Mouse (Mus musculus) lung, embryonic 15.5 days (tissue): ENCODE measurements around the gene Sox4. TPM values are rescaled to one million over a fixed set of nuclear protein-coding genes. Genes with fewer than 3 reads are reported as not detected.
A peak's percentile ranks its signal among the peaks of the same experiment; 100 is the strongest.

Experiments used
- ATAC-seq: fragments of 200-750 bp; cut with Nextera tagmentation; 2 replicates; pipeline ENCODE4 v1.8.0; 2017; ENCODE audit warnings: moderate number of reproducible peaks, borderline replicate concordance; ENCODE audit not compliant: low FRiP score, low TSS enrichment; ENCODE audit errors: extremely low read depth
- H3K27ac ChIP-seq: fragments of 300-500 bp; sonication (generic); 2 replicates; pipeline ENCODE4 v1.5.1; 2015; ENCODE audit warnings: moderate library complexity, mild to moderate bottlenecking, inconsistent platforms
- H3K27me3 ChIP-seq: fragments of 300-500 bp; sonication (generic); 2 replicates; pipeline ENCODE4 v1.6.1; 2015; ENCODE audit warnings: inconsistent platforms
- H3K36me3 ChIP-seq: fragments of 300-500 bp; sonication (generic); 2 replicates; pipeline ENCODE4 v1.6.1; 2015; ENCODE audit warnings: inconsistent platforms
- H3K4me1 ChIP-seq: fragments of 300-500 bp; sonication (generic); 2 replicates; pipeline ENCODE4 v1.6.1; 2015; ENCODE audit warnings: inconsistent platforms
- H3K4me2 ChIP-seq: fragments of 300-500 bp; sonication (generic); 2 replicates; pipeline ENCODE4 v1.6.1; 2015; ENCODE audit warnings: inconsistent platforms, mild to moderate bottlenecking, moderate library complexity
- H3K4me3 ChIP-seq: fragments of 300-500 bp; sonication (generic); 2 replicates; pipeline ENCODE4 v1.5.1; 2015; ENCODE audit warnings: mild to moderate bottlenecking, inconsistent platforms
- H3K9ac ChIP-seq: fragments of 300-500 bp; sonication (generic); 2 replicates; pipeline ENCODE4 v1.6.1; 2015; ENCODE audit warnings: inconsistent platforms
- H3K9me3 ChIP-seq: fragments of 300-500 bp; sonication (generic); 2 replicates; pipeline ENCODE4 v1.6.1; 2016; ENCODE audit warnings: inconsistent platforms
- WGBS: fragments of 180-500 bp; shearing (Covaris S2); methylation state at CpG from one replicate; pipeline ENCODE4 v1.1.7; 2015; 5-methylcytosine and 5-hydroxymethylcytosine counted together
- polyA plus RNA-seq: library from polyadenylated mRNA; unstranded; fragments of >200 nt; fragmentation: Nextera tagmentation; extraction: Ambion mirVana; gene quantifications from 2 replicates; pipeline ENCODE4 v1.2.1, GENCODE M21; 2015

Gene Sox4
- polyA plus RNA-seq, 1 experiment from 2014 or later: 60.7 TPM

DNA sequence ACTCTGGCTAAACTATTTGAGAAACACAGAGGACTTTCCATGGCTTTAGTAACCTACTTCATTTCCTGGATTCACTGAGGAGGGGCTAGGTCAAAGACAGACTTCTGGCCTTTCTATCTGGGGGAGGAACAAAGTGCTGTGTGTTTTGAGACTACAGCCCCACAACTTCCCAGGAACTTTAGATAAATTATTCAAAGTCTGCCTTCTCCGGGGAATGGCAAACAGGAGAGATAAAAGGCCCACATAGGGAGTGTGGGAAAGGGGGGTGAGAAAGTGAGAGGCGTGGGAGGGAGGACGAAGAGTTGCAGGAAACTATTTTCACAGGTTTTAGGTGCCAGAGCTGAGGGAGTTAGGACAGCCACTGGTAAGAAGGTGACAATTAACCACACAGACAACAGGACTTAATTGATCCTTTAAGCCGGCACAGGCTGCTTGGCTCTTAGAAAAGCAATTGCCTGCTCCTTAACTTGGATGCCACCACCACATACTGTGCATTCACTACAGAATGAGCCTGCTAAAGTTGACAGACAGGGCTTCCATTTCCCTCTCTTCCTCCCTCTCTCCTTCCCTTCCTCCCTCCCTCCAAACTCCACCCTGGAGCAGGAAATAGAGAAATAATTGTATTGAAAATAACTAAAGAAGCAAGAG, 11.4 kb downstream of the Sox4 start:
- H3K4me2 ChIP-seq: no peak overlapping the region
- H3K9ac ChIP-seq: no peak overlapping the region
- ATAC-seq: no peak
- WGBS: 13% methylated on average over 4 of the region's 4 CpGs
- H3K9me3 ChIP-seq: no peaks in the 10 kb centered on the region
- H3K4me3 ChIP-seq: no peak overlapping the region
- H3K27ac ChIP-seq: no peak overlapping the region
- H3K36me3 ChIP-seq: no peaks in the 10 kb centered on the region
- peaks cover 10% of the 10 kb centered on the region; the same call in 1 of the 2 replicates for H3K4me1 ChIP-seq
- no peaks in the 10 kb centered on the region for H3K27me3 ChIP-seq

DNA sequence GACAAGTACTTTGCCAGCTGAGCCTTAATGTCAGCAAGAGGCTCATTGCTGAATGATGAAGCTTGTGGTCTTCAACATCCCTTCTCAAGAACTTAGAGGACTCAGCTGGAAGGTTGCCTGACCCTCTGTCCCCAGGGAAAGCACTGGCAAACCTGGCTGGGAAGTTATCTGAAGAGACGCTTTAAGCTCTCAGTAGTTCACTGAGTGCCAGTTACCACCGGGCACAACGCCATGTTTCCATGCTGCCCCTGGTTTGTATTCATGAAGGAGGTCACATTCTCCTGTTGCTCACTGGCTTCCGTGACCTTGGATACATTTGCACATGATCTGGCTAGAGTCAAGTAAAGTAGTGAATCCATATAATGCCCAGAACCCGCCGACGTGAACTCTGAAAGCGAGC, 20.1 kb downstream of the Sox4 start:
- 86% methylated on average over 8 of the region's 8 CpGs for WGBS
- Histone ChIP-seq H3K4me3 (no peak overlapping the region), H3K9ac (no peak overlapping the region), H3K4me2 (no peak overlapping the region), H3K27me3 (no peaks in the 10 kb centered on the region), H3K9me3 (no peaks in the 10 kb centered on the region), H3K36me3 (no peaks in the 10 kb centered on the region), H3K4me1 (no peaks in the 10 kb centered on the region), H3K27ac (no peak overlapping the region)
- ATAC-seq: no peak

DNA sequence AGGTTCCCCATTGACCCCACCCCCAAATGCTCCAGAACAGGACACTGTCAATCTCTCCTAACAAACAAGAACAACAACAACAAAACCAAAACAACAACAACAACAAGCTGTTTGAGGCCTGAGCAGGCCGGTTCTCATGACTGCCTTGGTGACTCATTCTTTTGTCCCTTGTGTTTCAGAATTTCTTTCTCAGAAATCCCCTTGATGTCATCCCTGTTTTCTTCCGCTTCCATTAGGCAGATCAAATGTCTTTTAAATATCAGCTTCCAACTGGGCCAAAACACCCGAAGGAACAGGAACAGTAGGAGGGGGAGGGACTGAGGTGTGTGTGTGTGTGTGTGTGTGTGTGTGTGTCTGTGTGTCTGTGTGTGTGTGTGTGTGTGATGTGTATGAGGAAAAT, 21.7 kb downstream of the Sox4 start:
- no peaks in the 10 kb centered on the region for H3K27me3 ChIP-seq
- no peaks in the 10 kb centered on the region for H3K4me1 ChIP-seq
- H3K4me3 ChIP-seq: no peak overlapping the region
- no peak overlapping the region for H3K27ac ChIP-seq
- H3K36me3 ChIP-seq: no peaks in the 10 kb centered on the region
- no peak for ATAC-seq
- no peaks in the 10 kb centered on the region for H3K9me3 ChIP-seq
- H3K4me2 ChIP-seq: no peak overlapping the region
- 60% methylated on average over 3 of the region's 3 CpGs for WGBS
- no peak overlapping the region for H3K9ac ChIP-seq

DNA sequence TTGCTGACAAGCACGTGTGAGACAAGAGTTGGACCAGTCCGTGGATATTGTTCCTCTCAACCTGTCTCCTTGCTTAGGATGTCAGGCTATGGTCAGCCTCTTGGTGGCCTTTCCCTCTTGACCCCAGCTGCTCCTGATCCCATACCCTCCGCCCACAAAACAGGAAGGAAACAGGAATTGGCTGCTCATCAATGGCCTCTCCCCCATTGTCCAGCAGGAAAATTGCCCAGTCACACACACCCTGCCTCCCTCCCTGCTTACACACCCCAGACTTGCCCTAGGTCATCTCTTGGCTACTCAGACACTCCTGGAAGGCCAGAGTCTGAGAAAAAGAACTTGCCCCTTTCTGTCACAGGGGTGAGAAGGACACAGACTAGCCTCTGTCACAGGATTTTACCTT, 22.2 kb downstream of the Sox4 start:
- H3K27me3 ChIP-seq: no peaks in the 10 kb centered on the region
- H3K36me3 ChIP-seq: no peaks in the 10 kb centered on the region
- H3K27ac ChIP-seq: no peak overlapping the region
- 86% methylated on average over 3 of the region's 3 CpGs for WGBS
- no peak overlapping the region for H3K4me2 ChIP-seq
- ATAC-seq: 0 out of 2 replicates have a peak, but pooled peaks have one; percentile 19
- H3K9me3 ChIP-seq: no peaks in the 10 kb centered on the region
- no peak overlapping the region for H3K9ac ChIP-seq
- no peak overlapping the region for H3K4me3 ChIP-seq
- no peaks in the 10 kb centered on the region for H3K4me1 ChIP-seq

DNA sequence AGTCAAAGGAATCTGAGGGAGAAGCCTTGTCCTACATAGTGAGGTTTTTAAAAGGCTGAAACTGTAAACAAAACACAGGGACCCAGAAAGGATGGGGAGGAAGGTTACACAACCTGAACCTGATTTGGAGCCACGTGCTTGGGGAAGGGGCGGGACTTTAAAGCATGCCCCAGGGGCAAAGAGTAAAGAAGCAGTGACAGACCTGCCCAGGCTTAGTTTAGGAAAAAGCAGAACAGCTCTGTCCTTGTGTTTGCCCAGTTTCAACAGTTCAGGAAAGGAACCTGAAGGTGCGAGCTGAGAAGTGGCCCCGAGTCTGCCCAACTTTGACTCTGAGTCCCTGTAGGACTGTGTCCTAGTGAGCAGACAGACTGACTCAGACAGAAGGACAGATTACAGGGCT, 23.1 kb downstream of the Sox4 start:
- no peak overlapping the region for H3K9ac ChIP-seq
- no peak overlapping the region for H3K4me2 ChIP-seq
- H3K4me3 ChIP-seq: no peak overlapping the region
- no peaks in the 10 kb centered on the region for H3K4me1 ChIP-seq
- ATAC-seq: no peak
- 53% methylated on average over 4 of the region's 4 CpGs for WGBS
- no peak overlapping the region for H3K27ac ChIP-seq
- no peaks in the 10 kb centered on the region for H3K27me3 ChIP-seq
- no peaks in the 10 kb centered on the region for H3K9me3 ChIP-seq
- H3K36me3 ChIP-seq: no peaks in the 10 kb centered on the region

DNA sequence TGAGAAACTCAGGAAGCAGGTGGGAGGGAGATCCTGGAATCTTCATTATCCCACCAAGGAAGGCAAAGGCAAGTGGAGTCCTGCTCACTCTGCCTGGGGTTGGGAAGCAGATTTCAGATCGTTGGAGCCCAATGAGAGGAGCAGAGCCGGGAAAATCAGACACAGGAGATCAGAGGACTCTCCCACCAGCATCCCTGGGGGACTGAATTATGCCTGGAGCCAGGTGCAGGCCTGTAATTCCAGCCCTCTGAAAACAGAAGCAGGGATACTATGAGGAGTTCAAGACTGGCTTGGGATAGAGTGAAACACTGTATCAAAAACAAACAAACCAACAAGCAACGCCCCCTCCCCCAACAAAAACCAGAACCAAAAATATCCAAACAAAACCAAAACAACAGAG, 23.6 kb downstream of the Sox4 start:
- no peak for ATAC-seq
- H3K27me3 ChIP-seq: no peaks in the 10 kb centered on the region
- H3K4me1 ChIP-seq: no peaks in the 10 kb centered on the region
- H3K9ac ChIP-seq: no peak overlapping the region
- no peak overlapping the region for H3K4me3 ChIP-seq
- no peaks in the 10 kb centered on the region for H3K36me3 ChIP-seq
- no peak overlapping the region for H3K4me2 ChIP-seq
- 39% methylated on average over 3 of the region's 3 CpGs for WGBS
- H3K9me3 ChIP-seq: no peaks in the 10 kb centered on the region
- no peak overlapping the region for H3K27ac ChIP-seq

DNA sequence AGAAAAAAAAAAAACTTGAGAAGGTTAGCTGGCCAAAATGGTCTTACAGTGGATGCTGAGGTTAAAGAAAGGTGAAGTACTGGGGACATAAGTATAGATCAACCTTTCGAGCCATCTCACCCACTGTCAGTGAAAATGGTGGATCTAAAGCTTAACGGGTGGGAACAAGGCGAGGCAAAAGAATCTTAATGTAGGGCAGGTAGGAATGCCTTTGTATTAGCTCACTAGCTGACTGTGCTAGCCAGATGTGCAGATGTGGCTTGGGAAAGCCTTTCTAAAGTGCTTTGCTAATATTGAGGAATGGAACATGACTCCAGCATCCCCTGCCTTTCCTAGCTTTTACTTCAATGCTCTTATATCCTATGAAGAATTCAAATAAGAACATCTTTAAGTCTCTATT, 30.4 kb downstream of the Sox4 start:
- H3K9ac ChIP-seq: no peak overlapping the region
- 91% methylated on average over 3 of the region's 3 CpGs for WGBS
- no peak overlapping the region for H3K4me3 ChIP-seq
- no peaks in the 10 kb centered on the region for H3K36me3 ChIP-seq
- H3K4me1 ChIP-seq: no peaks in the 10 kb centered on the region
- H3K27me3 ChIP-seq: no peaks in the 10 kb centered on the region
- H3K27ac ChIP-seq: no peak overlapping the region
- H3K4me2 ChIP-seq: no peak overlapping the region
- ATAC-seq: no peak
- H3K9me3 ChIP-seq: no peaks in the 10 kb centered on the region

DNA sequence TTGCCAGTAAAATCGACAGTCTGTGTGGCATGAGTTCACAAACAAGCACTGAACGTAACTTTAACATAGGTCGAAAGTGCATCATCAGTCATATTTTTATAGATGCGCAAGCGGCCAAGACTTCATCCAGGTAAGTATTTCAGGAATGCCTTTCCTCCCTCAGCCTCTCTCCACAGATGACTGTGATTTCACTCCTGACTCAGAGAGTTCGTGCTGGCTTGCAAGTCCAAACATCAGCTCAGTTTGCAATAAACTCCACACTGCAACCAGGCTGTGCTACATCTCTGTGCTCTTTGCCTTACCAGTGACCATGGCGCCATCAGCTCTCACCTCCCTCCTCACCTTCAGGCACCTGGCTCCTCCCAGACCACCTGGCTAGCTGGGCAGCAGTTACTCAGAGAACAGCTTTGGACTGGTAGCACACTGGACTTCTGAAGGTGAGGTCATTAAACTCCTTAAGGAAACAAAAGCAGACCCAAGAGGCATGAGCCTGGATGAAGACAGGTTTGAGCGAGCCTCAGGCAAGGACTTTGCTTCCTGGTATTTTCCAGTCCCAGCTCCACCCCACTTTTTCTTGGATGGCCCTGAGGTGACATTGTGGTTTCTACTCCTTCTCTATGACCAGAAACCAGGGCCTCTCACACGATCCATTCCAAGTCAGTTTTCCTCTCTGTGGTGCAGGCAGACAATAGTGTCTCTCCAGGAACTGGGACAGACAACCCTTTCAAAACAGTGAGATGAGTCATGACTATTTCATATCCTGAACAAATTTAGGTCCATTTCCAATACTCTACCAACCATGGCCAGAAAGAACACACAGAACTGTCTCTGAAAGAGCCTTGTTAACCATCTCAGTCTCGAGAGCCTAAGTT, 35.9 kb downstream of the Sox4 start:
- Histone ChIP-seq H3K9me3 (no peaks in the 10 kb centered on the region), H3K27ac (no peak overlapping the region), H3K27me3 (no peaks in the 10 kb centered on the region), H3K36me3 (no peaks in the 10 kb centered on the region), H3K9ac (no peak overlapping the region), H3K4me3 (no peak overlapping the region), H3K4me1 (no peaks in the 10 kb centered on the region), H3K4me2 (no peak overlapping the region)
- no peak for ATAC-seq
- 72% methylated on average over 10 of the region's 10 CpGs for WGBS

DNA sequence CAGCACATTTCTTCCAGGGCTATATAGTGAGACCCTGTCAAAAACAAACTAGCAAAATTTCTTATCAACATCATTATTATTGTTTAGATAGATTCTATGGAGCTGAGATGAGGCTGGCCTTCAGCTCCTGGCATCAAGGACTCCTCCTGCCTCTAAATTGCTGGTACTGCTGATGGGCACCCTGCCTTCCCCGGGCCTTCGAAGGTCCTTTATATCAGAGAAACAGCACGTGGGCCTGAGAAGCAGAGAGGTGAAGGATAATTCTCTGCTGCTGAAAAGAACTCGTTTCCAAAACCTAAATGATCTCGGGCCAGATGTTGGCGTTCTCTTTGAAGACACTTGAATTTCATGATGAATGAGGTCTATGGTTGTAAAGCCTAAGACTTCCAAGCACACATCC, 39.9 kb downstream of the Sox4 start:
- Histone ChIP-seq H3K9me3 (no peaks in the 10 kb centered on the region), H3K9ac (no peak overlapping the region), H3K36me3 (no peaks in the 10 kb centered on the region), H3K27ac (no peak overlapping the region), H3K4me3 (no peak overlapping the region), H3K27me3 (no peaks in the 10 kb centered on the region), H3K4me1 (no peaks in the 10 kb centered on the region), H3K4me2 (no peak overlapping the region)
- WGBS: 68% methylated on average over 6 of the region's 6 CpGs
- no peak for ATAC-seq

DNA sequence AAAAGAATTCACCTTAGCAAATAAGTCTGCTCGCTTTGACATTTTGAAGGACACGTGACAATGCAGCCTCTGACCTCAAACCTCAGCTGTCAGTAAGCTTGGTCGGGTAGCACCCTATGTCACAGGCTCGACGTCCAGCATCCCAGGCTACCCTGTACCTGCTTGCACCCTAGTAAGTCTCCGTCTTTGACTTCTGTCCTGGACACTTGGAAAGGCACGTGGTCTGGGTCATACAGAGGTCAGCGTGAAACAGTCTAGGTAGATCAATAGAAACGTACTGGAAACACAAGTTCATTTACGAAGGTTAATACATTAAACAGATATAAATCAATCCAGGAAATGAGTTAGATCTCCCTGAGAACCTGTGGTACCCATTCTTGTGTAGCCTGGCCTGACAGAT, 46.5 kb downstream of the Sox4 start:
- 74% methylated on average over 10 of the region's 10 CpGs for WGBS
- no peaks in the 10 kb centered on the region for H3K36me3 ChIP-seq
- H3K4me2 ChIP-seq: no peak overlapping the region
- H3K9ac ChIP-seq: no peak overlapping the region
- no peaks in the 10 kb centered on the region for H3K9me3 ChIP-seq
- no peaks in the 10 kb centered on the region for H3K27me3 ChIP-seq
- H3K27ac ChIP-seq: no peak overlapping the region
- H3K4me3 ChIP-seq: no peak overlapping the region
- H3K4me1 ChIP-seq: no peaks in the 10 kb centered on the region
- no peak for ATAC-seq
